Mouse (Mus musculus) heart, embryonic 16.5 days (tissue): ENCODE measurements around the gene Shisa6. TPM values are rescaled to one million over a fixed set of nuclear protein-coding genes. Genes with fewer than 3 reads are reported as not detected.

Experiments
- ATAC-seq: fragments of 200-750 bp; cut with Nextera tagmentation; replicated peaks from 2 replicates; pipeline ENCODE4 v1.8.0; 2017; ENCODE audit warnings: moderate number of reproducible peaks; ENCODE audit not compliant: insufficient read depth, low FRiP score; ENCODE audit errors: extremely low read depth
- H3K27ac ChIP-seq: fragments of 300-500 bp; sonication (generic); 2 replicates; pipeline ENCODE4 v1.5.1; 2014; ENCODE audit warnings: mild to moderate bottlenecking, low read length, control low read depth, moderate library complexity
- H3K27me3 ChIP-seq: fragments of 300-500 bp; sonication (generic); 2 replicates; pipeline ENCODE4 v1.6.1; 2014; ENCODE audit warnings: low read length, mixed read lengths; ENCODE audit not compliant: control insufficient read depth, insufficient read depth
- H3K36me3 ChIP-seq: fragments of 300-500 bp; sonication (generic); 2 replicates; pipeline ENCODE4 v1.6.1; 2014; ENCODE audit not compliant: control insufficient read depth, insufficient read depth
- H3K4me1 ChIP-seq: fragments of 300-500 bp; sonication (generic); 2 replicates; pipeline ENCODE4 v1.6.1; 2014; ENCODE audit warnings: low read length, mixed read lengths; ENCODE audit not compliant: control insufficient read depth, insufficient read depth
- H3K4me2 ChIP-seq: fragments of 300-500 bp; sonication (generic); 2 replicates; pipeline ENCODE4 v1.6.1; 2014; ENCODE audit warnings: low read depth, mild to moderate bottlenecking, control low read depth, low read length
- H3K4me3 ChIP-seq: fragments of 300-500 bp; sonication (generic); 2 replicates; pipeline ENCODE4 v1.5.1; 2014; ENCODE audit warnings: mild to moderate bottlenecking, control low read depth, low read length
- H3K9ac ChIP-seq: fragments of 300-500 bp; sonication (generic); 2 replicates; pipeline ENCODE4 v1.6.1; 2014; ENCODE audit warnings: low read length, control low read depth
- H3K9me3 ChIP-seq: fragments of 300-500 bp; sonication (generic); replicated peaks from 2 replicates; pipeline ENCODE4 v1.6.1; 2016; ENCODE audit warnings: low read length; ENCODE audit not compliant: control insufficient read depth
- WGBS: fragments of 180-500 bp; shearing (Covaris S2); extraction: QIAGEN DNeasy Blood & Tissue Kit; methylation state at CpG from one replicate; pipeline ENCODE4 v1.1.7; 2014; 5-methylcytosine and 5-hydroxymethylcytosine counted together
- polyA plus RNA-seq: library from polyadenylated mRNA; unstranded; fragments of >200 nt; fragmentation: Nextera tagmentation; extraction: Ambion mirVana; gene quantifications from 2 replicates; pipeline ENCODE4 v1.2.1, GENCODE M21; 2015

Shisa6 gene
- polyA plus RNA-seq, 1 experiment from 2014 or later, result 0.35 TPM

DNA sequence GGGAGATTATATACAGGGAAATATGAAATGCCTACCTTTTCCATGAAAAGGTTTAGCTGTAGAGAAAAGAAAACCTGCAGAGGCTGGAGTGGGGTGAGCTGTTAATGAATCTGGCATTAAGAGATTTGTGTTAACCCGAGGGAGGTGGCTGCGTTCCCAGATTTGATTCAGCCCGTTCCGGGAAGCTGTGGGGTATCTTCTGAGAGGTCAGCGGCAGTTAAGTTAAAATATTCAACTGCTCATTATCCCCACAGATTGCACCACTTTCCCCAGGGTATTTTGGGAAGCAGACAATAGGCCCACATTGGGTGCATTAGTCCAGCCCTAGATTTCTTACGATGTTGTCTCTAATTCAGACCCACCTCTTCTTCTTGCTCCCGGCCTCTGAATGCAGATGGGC lies 213.0 kb downstream of the Shisa6 start:
- Histone ChIP-seq H3K4me2 (no peak overlapping the region), H3K4me1 (no peaks in the 10 kb centered on the region), H3K4me3 (no peak overlapping the region), H3K27ac (no peak overlapping the region), H3K27me3 (no peaks in the 10 kb centered on the region), H3K9me3 (no peaks in the 10 kb centered on the region), H3K36me3 (no peaks in the 10 kb centered on the region), H3K9ac (no peak overlapping the region)
- WGBS, result 70% methylated on average over 7 of the region's 7 CpGs
- no peak for ATAC-seq

GRCm38 (mm10) chr11:66304396-66304795 lies 221.4 kb downstream of the Shisa6 start:
- Histone ChIP-seq H3K9me3 (no peaks in the 10 kb centered on the region), H3K4me2 (no peak overlapping the region), H3K27ac (no peak overlapping the region), H3K4me1 (no peaks in the 10 kb centered on the region), H3K27me3 (no peaks in the 10 kb centered on the region), H3K36me3 (no peaks in the 10 kb centered on the region), H3K4me3 (no peak overlapping the region), H3K9ac (no peak overlapping the region)
- WGBS, result 55% methylated on average over 1 of the region's 1 CpGs
- no peak for ATAC-seq

- Histone ChIP-seq H3K4me1 (no peaks in the 10 kb centered on the region), H3K4me3 (no peak overlapping the region), H3K36me3 (no peaks in the 10 kb centered on the region), H3K9ac (no peak overlapping the region), H3K4me2 (no peak overlapping the region), H3K27me3 (no peaks in the 10 kb centered on the region), H3K27ac (no peak overlapping the region), H3K9me3 (no peaks in the 10 kb centered on the region)
- ATAC-seq, result no peak
- 71% methylated on average over 2 of the region's 2 CpGs for WGBS
Measured at GRCm38 (mm10) chr11:66274707-66275081, 251.1 kb downstream of the Shisa6 start.

DNA sequence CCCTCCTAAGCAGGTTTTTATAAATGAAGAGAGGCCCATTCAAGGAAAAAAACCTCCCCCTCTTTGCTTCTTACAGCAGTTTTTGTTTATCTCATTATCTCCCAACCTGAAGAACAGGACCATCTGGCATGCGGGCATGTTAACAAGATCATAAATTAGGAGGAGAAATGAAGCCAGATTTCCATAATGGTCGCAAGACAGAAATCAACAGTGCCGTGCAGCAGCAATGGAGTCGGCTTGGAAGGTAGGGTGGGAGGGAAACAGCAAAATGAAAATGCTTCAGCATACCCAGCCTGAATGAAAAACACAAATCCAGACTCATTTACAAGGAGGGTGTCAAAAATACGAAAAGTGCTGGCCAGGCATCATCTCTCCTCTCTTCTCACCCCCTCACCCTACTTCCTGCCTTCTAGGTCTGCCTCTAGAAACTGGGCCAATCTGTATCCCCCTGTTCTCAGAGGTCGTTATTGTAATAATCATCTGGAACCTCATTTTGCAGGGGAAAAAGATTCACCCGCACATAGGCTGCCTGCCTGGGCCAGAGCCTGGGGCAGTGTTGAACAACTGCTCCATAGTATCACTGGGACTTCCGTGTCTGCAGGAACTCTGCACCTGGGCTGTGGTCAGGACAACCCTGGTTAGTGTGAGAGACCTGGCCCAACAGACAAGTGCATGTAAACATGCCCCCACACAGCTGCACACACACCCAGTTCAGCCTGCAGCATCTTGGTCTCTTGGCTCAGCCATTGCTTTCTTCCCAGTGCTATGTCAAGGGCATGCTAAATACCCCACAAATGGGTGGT lies 251.7 kb downstream of the Shisa6 start:
- Histone ChIP-seq H3K9ac (no peak overlapping the region), H3K27me3 (no peaks in the 10 kb centered on the region), H3K36me3 (no peaks in the 10 kb centered on the region), H3K4me1 (no peaks in the 10 kb centered on the region), H3K4me2 (no peak overlapping the region), H3K4me3 (no peak overlapping the region), H3K27ac (no peak overlapping the region), H3K9me3 (no peaks in the 10 kb centered on the region)
- no peak for ATAC-seq
- 64% methylated on average over 8 of the region's 8 CpGs for WGBS

GRCm38 (mm10) chr11:66267029-66267428 lies 258.7 kb downstream of the Shisa6 start:
- Histone ChIP-seq H3K4me1 (0 out of 2 replicates have a peak, but pooled peaks cover 4% of the 10 kb centered on the region), H3K36me3 (no peaks in the 10 kb centered on the region), H3K9ac (no peak overlapping the region), H3K4me3 (no peak overlapping the region), H3K27ac (no peak overlapping the region), H3K4me2 (no peak overlapping the region), H3K9me3 (no peaks in the 10 kb centered on the region), H3K27me3 (no peaks in the 10 kb centered on the region)
- WGBS, result 47% methylated on average over 3 of the region's 3 CpGs
- ATAC-seq, result no peak

DNA sequence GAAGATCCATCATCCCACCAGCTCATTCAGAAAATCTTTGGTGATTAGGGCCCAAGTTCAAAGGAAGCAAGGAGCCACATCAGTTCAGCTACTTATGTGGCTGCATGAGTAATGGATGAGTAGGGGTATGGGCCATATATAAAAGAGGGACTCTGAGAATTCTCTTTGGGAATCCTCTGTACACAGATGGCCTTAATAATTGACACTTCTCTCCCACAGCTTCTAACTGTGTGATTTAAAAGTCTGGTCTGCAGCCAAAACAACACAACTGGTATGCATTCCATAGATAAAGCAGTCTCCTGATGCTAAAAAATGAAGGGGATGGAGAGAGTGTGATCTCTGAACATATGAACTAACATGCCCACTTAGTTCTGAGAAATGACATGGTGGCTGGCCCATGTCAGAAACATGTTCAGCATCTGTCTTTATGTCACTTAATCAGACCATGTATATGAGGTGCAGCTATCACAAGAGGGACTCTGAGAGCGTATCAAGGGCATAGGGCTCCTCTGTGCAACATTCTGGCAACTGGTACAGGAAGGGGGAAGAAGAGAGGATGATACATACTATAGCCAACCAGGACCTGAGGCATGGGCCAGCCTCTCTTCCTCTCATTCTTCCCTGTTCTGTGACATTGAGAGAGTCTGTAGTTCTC lies 260.3 kb downstream of the Shisa6 start:
- Histone ChIP-seq H3K4me2 (no peak overlapping the region), H3K9ac (no peak overlapping the region), H3K4me3 (no peak overlapping the region), H3K9me3 (no peaks in the 10 kb centered on the region), H3K36me3 (no peaks in the 10 kb centered on the region), H3K4me1 (0 out of 2 replicates have a peak, but pooled peaks cover 4% of the 10 kb centered on the region), H3K27ac (no peak overlapping the region), H3K27me3 (no peaks in the 10 kb centered on the region)
- no peak for ATAC-seq
- 32% methylated on average over 1 of the region's 1 CpGs for WGBS

- no peak overlapping the region for H3K9ac ChIP-seq
- H3K9me3 ChIP-seq, result no peaks in the 10 kb centered on the region
- no peaks in the 10 kb centered on the region for H3K27me3 ChIP-seq
- no peak overlapping the region for H3K4me2 ChIP-seq
- no peak overlapping the region for H3K27ac ChIP-seq
- ATAC-seq, result no peak
- no peaks in the 10 kb centered on the region for H3K36me3 ChIP-seq
- H3K4me3 ChIP-seq, result no peak overlapping the region
- 65% methylated on average over 2 of the region's 2 CpGs for WGBS
- H3K4me1 ChIP-seq, result 0 out of 2 replicates have a peak, but pooled peaks cover 2% of the 10 kb centered on the region
Measured at GRCm38 (mm10) chr11:66260205-66260604, 265.6 kb downstream of the Shisa6 start.

- H3K9me3 ChIP-seq, result no peaks in the 10 kb centered on the region
- no peaks in the 10 kb centered on the region for H3K27me3 ChIP-seq
- H3K4me1 ChIP-seq, result no peaks in the 10 kb centered on the region
- H3K36me3 ChIP-seq, result no peaks in the 10 kb centered on the region
- no peak overlapping the region for H3K27ac ChIP-seq
- ATAC-seq, result no peak
- WGBS, result 9% methylated on average over 3 of the region's 3 CpGs
- no peak overlapping the region for H3K9ac ChIP-seq
- no peak overlapping the region for H3K4me3 ChIP-seq
- no peak overlapping the region for H3K4me2 ChIP-seq
Measured at GRCm38 (mm10) chr11:66258851-66259250, 266.9 kb downstream of the Shisa6 start.

DNA sequence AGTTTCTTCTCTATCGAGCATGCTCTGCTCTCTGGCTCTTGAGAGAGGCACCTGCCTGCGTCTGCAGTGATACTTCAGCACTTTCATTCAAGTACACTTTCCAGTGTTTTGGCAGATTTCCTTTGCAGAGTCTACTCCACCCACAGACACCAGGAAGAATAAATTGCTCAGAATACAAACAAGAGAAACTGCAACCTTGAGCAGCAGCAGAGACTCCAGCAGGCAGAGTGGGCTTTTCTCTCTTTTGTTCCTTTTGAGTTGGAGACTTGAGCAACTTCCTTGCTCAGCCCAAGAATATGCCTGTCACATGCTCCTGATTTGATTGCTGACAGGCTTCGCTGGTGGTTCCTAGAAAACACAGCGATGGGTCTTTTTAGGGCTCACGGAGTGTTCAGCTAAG lies 278.6 kb downstream of the Shisa6 start:
- Histone ChIP-seq H3K4me1 (no peaks in the 10 kb centered on the region), H3K36me3 (no peaks in the 10 kb centered on the region), H3K27ac (no peak overlapping the region), H3K27me3 (no peaks in the 10 kb centered on the region), H3K9me3 (no peaks in the 10 kb centered on the region), H3K4me3 (no peak overlapping the region), H3K4me2 (no peak overlapping the region), H3K9ac (no peak overlapping the region)
- ATAC-seq, result no peak
- WGBS, result 79% methylated on average over 5 of the region's 5 CpGs
